Mouse (Mus musculus): ENCODE data around the gene Igfbpl1.
A peak's percentile ranks its signal among the peaks of the same experiment; 100 is the strongest.

The Igfbpl1 gene

DNA sequence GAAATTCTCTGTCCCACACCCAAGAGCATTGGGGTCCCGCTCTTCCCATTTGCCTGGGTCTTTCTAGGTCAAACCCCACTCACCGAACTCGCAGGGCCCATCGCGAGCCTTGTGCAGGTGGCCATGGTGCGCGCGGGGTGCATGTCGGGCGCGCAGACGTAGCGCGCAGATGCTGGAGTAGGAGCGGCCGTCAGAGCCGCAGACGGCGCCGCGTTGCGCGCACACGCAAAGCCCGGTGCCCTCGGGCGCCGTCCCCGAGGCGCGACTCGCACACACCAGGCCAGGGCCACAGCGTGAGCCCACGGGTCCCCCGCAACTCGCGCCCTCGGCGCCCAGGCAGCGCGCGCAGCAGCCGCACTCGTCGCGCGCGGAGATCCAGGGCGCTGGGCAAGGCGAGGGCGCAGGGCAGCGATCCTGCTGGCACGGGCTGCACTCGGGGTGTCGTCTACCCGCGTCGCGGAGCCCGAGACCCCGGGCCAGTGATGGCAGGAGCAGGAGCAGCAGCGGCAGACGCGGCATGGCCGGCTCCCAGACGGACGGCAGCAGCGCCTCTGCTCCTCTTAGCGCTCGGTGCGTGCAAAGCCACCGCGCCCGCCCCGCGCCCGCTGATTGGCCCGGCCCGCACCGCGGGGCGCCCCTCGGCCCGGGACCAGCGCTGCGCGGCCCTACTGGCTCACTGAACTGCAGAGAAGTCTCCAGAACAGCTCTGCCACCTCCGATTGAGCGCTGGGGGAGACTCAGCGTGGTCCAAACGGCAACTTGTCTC, at the start of gene Igfbpl1:
TSS of gene Igfbpl1 (minus strand) at position 649 of the 766 bp plus-strand sequence.
- no peak for DNase-seq (ENCODE audit: low spot score)

- no peak for DNase-seq (ENCODE audit: low spot score)
Measured at GRCm38 (mm10) chr4:45872147-45872546, 45.4 kb upstream of the Igfbpl1 start.

DNA sequence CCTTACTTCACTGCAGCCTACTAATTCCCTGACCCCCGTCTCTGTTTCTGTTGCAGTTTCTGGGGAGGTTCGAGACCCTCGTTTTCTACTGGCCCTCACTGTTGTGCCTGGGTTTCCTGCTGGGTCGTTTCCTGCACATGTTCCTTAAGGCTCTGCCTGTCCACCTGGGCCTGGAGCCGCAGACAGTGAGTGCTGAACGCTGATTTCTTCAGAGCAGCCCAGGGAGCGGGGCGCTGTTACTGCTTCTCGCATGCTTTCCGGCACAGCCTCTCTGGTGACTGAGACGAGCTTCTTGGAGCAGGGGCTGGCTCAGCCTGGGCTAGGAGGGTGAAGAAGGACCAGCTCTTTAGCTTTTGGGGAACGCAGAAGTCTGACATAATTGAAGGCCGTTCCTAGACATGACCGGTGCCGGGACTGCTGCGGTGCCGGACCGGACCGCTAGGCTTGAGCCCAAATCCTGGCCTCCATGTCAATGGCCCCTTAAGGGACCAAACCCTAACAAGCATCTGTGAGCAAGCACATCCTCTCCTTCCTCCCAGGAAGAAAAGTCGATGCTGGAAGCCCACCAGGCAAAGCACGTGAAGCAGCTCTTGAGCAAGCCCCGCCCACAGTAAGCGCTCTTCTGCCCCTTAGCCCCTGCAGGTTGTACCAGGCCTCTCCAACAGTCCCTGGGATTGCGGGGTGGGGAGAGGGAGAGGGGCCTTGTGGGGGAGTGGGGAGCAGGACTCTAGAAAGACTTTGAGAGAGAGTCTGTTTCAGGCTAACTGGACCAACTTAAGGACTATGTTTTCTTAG, 42.5 kb upstream of the Igfbpl1 start:
- no peak for DNase-seq (ENCODE audit: low spot score)

- DNase-seq (ENCODE audit: low spot score) = no peak
Measured at GRCm38 (mm10) chr4:45867416-45867815, 40.7 kb upstream of the Igfbpl1 start.

GRCm38 (mm10) chr4:45861160-45861559, 34.4 kb upstream of the Igfbpl1 start:
- DNase-seq (ENCODE audit: low spot score) = no peak

DNA sequence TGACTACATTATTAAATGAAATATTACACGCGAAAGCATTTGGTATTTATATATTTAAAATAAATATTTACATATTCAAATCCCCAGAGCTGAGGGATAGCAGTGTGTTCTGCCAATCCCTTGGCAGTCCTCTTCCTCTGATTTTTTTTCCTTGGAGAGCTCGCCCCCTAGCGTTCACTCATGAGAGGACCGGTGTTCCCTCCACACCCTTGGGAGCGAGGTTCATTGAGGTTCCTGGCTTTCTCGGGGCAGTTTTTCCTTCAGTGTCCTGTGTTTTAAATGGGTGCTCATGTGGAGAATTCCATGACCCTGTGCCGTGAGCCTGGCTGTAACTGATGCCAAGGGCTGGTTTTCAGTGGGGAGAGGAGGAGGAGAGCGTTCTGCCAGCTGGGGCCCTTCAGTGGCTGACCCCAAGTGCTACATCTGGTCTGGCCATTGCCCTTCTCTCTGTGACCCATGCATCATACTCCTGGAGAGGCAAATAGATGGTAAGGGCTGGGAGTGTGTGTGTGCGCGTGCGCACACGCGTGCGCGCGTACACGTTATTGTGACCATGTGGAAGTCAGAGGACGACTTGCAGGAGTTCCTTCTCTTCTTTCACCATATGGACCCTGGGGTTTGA, 29.2 kb upstream of the Igfbpl1 start:
- DNase-seq (ENCODE audit: low spot score) = peak; percentile 71

GRCm38 (mm10) chr4:45853496-45854246, 26.9 kb upstream of the Igfbpl1 start:
- no peak for DNase-seq (ENCODE audit: low spot score)

DNA sequence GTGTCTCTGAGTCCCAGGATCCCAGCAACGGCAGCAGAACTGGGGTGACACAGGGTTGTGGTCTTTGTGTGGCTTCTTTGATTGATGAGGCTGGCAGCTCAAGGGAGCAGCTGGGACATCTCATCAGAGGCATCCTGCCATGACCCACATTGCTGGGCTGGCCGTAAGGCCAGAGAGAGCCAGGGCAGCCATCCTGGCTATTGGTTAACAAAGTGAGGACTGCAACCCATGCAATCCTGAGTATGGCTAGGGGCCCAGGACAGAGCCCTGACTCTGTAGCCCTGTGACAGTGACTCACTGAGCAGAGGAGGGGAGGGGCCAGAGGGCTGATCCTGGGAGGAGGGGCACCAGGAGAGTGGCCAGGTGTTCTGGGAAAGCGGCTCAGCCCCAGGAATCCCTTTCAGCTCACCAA, 24.9 kb upstream of the Igfbpl1 start:
- no peak for DNase-seq (ENCODE audit: low spot score)

- DNase-seq (ENCODE audit: low spot score) = no peak
Measured at GRCm38 (mm10) chr4:45849419-45849818, 22.7 kb upstream of the Igfbpl1 start.

DNA sequence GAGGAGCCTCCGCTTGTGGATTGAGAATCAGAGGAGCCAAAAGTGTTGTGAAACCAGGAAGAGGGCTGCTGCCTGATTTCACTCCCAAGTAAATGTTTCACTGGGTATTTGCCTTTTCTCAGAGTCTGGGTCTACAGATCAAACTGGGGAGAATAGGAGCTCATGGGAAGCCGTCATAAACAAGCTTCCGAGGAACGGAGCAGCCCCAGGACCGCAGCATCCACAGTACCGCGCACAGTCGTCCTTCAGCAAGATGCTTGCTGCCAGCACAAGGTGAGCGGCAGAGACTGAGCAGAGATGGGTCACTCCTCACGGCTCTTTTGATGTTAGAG, 22.1 kb upstream of the Igfbpl1 start:
- DNase-seq (ENCODE audit: low spot score) = no peak

DNA sequence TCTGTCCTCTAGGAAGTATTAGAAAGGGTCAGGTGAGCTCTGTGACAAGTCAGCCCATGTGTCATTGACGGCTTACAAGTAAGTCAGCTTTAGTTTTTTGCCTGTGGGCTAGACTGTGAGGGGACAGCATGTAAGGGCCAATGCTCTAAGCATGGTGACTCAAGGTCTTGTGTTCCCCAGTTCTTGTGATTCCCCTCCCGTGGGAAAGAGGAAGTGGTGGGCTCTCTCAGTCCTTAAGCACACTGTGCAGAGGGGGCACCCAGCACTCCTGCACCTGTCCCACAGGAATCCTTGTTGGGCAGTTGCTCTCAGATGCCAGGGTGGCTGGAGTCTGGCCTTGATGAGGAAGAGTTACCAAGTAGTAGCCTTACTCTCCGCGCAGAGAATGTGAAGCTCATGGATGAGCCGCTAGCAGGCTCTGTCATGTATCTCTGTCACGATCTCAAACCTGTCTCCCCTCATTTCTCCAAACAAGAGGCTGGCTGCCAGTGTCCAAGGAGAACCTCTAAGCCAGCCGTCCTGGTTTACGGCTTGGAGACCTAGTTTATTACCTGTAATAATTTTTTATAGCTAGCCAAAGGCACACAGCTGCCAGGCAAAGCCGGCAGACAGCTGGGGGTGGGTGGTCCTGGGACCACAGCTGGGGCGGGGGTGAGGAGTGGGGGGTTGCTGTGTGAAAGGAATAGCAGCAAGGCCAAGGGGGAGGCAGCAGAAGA, 21.5 kb upstream of the Igfbpl1 start, which contains the start of gene Stra6l:
TSS of gene Stra6l (plus strand) at position 556 of the 716 bp plus-strand sequence.
- no peak for DNase-seq (ENCODE audit: low spot score)

DNA sequence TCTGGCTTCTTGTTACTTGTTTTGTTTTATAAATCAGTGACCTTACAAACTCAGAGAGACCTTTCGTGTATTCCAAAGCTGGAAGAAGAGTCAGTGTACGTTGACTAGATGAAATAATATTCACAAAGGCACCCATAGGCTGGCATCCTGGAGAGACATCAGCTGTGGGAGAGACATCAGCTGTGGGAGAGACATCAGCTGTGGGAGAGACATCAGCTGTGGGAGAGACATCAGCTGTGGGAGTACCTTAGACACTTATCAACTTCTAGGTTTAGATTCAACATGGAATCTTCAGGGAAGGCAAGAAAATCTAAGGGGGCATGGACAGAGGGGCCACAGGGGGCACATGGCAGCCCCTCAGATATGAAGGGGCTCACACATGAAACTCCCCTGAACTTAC, 19.5 kb upstream of the Igfbpl1 start:
- no peak for DNase-seq (ENCODE audit: low spot score)

DNA sequence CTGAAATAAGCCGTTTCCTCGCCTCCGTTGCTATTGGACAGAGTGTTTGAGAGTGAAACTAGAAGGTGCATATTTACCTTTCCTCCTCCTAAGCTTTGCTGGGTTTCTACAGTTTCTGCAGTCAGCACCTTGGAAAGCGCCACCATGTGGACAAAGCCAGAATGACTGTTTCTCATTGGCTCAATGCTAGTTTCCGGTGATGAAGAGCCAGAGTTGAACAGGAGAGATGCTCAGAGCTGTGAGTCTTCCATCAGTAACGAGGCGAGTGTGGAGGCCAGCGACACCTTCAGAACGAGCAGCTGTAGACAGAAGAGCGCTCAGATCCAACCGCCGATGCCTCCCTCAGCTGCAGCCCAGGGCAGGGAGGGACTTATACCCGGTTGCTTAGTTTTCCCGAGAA, 17.6 kb upstream of the Igfbpl1 start:
- no peak for DNase-seq (ENCODE audit: low spot score)

- no peak for DNase-seq (ENCODE audit: low spot score)
Measured at GRCm38 (mm10) chr4:45833461-45833860, 6.7 kb upstream of the Igfbpl1 start.

DNA sequence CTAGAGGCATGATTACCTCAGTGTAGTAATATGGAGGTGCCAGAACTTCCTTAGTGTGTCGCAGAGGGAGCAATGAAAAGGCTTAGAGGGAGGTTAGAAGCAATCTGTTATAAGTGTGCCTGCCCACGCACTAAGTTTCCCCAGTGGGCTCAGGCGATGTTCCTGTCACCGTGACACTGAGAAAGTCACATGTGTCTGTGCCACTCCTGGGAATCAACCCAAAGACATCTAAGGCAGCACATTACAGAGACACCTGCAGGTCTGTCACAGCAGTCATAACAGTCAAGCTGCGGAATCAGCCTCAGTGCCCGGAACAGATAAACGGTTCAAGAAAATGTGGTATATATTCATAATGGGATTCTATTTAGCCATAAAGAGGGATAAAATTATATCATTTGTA, 5.3 kb upstream of the Igfbpl1 start:
- no peak for DNase-seq (ENCODE audit: low spot score)

GRCm38 (mm10) chr4:45829907-45830759, 3.4 kb upstream of the Igfbpl1 start:
- no peak for DNase-seq (ENCODE audit: low spot score)

DNA sequence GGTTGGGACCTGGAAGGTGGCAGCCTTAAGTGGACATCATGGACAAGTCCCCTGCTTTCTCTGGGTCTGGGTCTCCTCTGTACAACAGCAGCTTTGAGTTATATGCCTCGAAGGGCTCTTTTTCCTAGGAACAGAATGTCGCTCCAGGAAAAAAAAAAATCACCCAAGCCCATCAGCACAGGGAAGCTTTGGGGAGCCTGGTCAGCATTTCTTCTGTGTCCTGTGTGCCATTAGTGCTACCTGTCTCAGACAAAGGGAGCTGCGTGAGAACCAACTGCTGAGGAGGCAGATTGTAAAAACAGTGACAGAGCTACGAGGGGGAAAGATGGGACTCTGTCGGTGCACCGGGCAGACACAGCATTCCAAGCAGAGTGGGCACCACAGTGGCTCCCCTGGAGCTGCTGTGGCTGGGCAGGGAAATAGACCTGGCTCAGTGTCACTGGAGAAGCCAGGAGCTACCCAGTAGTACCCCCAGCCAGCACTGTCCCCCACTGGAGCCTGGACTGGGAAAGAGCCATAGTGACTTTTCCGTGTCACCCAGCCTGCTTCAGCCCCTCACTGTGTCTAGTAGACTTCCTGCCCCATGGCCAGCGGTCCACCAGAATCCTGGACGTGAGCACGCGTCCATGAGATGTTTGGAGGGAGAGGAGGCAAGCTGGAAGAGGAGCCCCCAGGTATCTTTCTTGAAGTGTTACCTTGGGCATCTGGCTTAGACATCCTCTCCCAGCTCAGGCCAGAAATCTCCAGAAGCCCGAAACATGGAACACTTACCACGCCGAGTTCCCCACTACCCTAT, 1.8 kb downstream of the Igfbpl1 start:
- DNase-seq (ENCODE audit: low spot score) = no peak

GRCm38 (mm10) chr4:45824049-45824760, 2.5 kb downstream of the Igfbpl1 start:
- DNase-seq (ENCODE audit: low spot score) = no peak

Data from ovary, postnatal 14 days (tissue).